Mouse (Mus musculus): ENCODE measurements around the gene Hmgcr. TPM values are rescaled to one million over a fixed set of nuclear protein-coding genes. Genes with fewer than 3 reads are reported as not detected.

Hmgcr gene
- 49.7 TPM for polyA plus RNA-seq (2014; fragmentation: Illumina TruSeq; extraction: RNeasy Lipid Tissue Mini Kit (QIAGEN cat#74804); ENCODE audit: low read depth, low replicate concordance)

DNA sequence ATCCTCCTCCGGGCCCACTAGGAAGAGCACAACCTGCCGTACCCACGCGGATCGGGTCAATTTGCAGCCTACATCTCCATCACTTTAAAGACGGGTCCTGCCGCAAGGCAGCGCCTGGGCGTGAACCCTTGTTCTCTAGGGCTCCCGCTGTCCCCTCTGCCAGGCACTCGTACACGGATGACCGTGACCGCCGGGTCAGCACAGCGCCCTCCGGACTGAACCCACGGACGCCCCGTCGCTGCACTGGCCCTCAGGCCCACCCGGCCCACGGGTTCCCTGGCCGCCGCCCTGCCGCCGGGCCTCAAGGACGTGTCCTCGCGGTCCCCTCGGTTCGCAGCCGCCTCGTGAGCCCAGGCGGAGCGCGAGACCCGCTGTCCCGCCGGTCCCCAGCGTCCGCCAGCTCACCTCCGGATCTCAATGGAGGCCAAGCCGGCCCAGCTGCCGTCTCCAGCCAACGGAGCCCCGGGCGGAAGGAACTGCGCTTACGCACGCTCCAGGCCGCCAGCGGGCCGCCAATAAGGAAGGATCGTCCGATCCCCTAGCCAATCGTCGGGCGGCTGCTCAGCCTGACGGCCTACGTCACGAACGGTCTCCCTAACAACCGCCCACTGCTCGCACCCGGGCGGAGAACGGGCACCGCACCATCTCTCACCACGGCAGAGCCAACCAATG, at the start of gene Hmgcr:
Gene Hmgcr (minus strand): TSS at position 531 of the 672 bp plus-strand sequence.

Other genes with a start within 250 kb of the Hmgcr start
- gene Ankdd1b, start 199.7 kb downstream of the Hmgcr start, polyA plus RNA-seq (2014; fragmentation: Illumina TruSeq; extraction: RNeasy Lipid Tissue Mini Kit (QIAGEN cat#74804); ENCODE audit: low read depth, low replicate concordance), result 1.4 TPM
- gene Gm17622, start 180.2 kb downstream of the Hmgcr start, polyA plus RNA-seq (2014; fragmentation: Illumina TruSeq; extraction: RNeasy Lipid Tissue Mini Kit (QIAGEN cat#74804); ENCODE audit: low read depth, low replicate concordance), result not detected
- 21.3 TPM for gene Polk, start 128.4 kb downstream of the Hmgcr start, polyA plus RNA-seq (2014; fragmentation: Illumina TruSeq; extraction: RNeasy Lipid Tissue Mini Kit (QIAGEN cat#74804); ENCODE audit: low read depth, low replicate concordance)
- gene Col4a3bp, start 128.3 kb downstream of the Hmgcr start, polyA plus RNA-seq (2014; fragmentation: Illumina TruSeq; extraction: RNeasy Lipid Tissue Mini Kit (QIAGEN cat#74804); ENCODE audit: low read depth, low replicate concordance), result 115 TPM
- gene Ankrd31, start 77.3 kb upstream of the Hmgcr start, polyA plus RNA-seq (2014; fragmentation: Illumina TruSeq; extraction: RNeasy Lipid Tissue Mini Kit (QIAGEN cat#74804); ENCODE audit: low read depth, low replicate concordance), result 0.32 TPM

Data from kidney, adult 10 weeks (tissue).